Mouse (Mus musculus): ENCODE data around the gene Pdgfra. TPM values are rescaled to one million over a fixed set of nuclear protein-coding genes. Genes with fewer than 3 reads are reported as not detected.

Pdgfra gene
- polyA plus RNA-seq, 1 experiment from 2014 or later: 18.2 TPM

GRCm38 (mm10) chr5:75214520-75214919, 62.4 kb downstream of the Pdgfra start:
- H3K4me3 ChIP-seq (ENCODE audit: low read depth, low read length): no peak overlapping the region
- DNase-seq (ENCODE audit: low spot score, missing footprints) (no peak), ATAC-seq (ENCODE audit: low FRiP score) (no peak)
- H3K9ac ChIP-seq (ENCODE audit: low read length): no peak overlapping the region
- H3K4me2 ChIP-seq: no peak overlapping the region
- no peaks in the 10 kb centered on the region for H3K4me1 ChIP-seq (ENCODE audit: control insufficient read depth, insufficient read depth, low read length)
- H3K27me3 ChIP-seq (ENCODE audit: control insufficient read depth, insufficient read depth, low read length): no peaks in the 10 kb centered on the region; the same call in 1 of the 2 replicates
- WGBS: 59% methylated on average over 6 of the region's 6 CpGs
- H3K36me3 ChIP-seq (ENCODE audit: control insufficient read depth, insufficient read depth, low read length): no peaks in the 10 kb centered on the region
- no peak overlapping the region for H3K27ac ChIP-seq (ENCODE audit: low read depth, low read length)
- no peaks in the 10 kb centered on the region for H3K9me3 ChIP-seq (ENCODE audit: control insufficient read depth, low read length)

- Histone ChIP-seq H3K4me3 (ENCODE audit: low read depth, low read length) (no peak overlapping the region), H3K9ac (ENCODE audit: low read length) (no peak overlapping the region), H3K27me3 (ENCODE audit: control insufficient read depth, insufficient read depth, low read length) (no peaks in the 10 kb centered on the region; the same call in 1 of the 2 replicates), H3K27ac (ENCODE audit: low read depth, low read length) (no peak overlapping the region), H3K4me1 (ENCODE audit: control insufficient read depth, insufficient read depth, low read length) (no peaks in the 10 kb centered on the region), H3K36me3 (ENCODE audit: control insufficient read depth, insufficient read depth, low read length) (no peaks in the 10 kb centered on the region), H3K9me3 (ENCODE audit: control insufficient read depth, low read length) (no peaks in the 10 kb centered on the region), H3K4me2 (no peak overlapping the region)
- WGBS: 72% methylated on average over 7 of the region's 7 CpGs
- no peak for ATAC-seq (ENCODE audit: low FRiP score)
- no peak for DNase-seq (ENCODE audit: low spot score, missing footprints)
Observed at GRCm38 (mm10) chr5:75214929-75215328, 62.8 kb downstream of the Pdgfra start.

- DNase-seq (ENCODE audit: low spot score, missing footprints) (no peak), ATAC-seq (ENCODE audit: low FRiP score) (no peak)
- H3K27me3 ChIP-seq (ENCODE audit: control insufficient read depth, insufficient read depth, low read length): no peaks in the 10 kb centered on the region; the same call in 1 of the 2 replicates
- H3K9me3 ChIP-seq (ENCODE audit: control insufficient read depth, low read length): no peaks in the 10 kb centered on the region
- 71% methylated on average over 7 of the region's 7 CpGs for WGBS
- no peaks in the 10 kb centered on the region for H3K4me1 ChIP-seq (ENCODE audit: control insufficient read depth, insufficient read depth, low read length)
- H3K9ac ChIP-seq (ENCODE audit: low read length): no peak overlapping the region
- H3K4me3 ChIP-seq (ENCODE audit: low read depth, low read length): no peak overlapping the region
- H3K4me2 ChIP-seq: no peak overlapping the region
- H3K27ac ChIP-seq (ENCODE audit: low read depth, low read length): no peak overlapping the region
- H3K36me3 ChIP-seq (ENCODE audit: control insufficient read depth, insufficient read depth, low read length): no peaks in the 10 kb centered on the region
Observed at GRCm38 (mm10) chr5:75215678-75216256, 63.7 kb downstream of the Pdgfra start.

GRCm38 (mm10) chr5:75221610-75222009, 69.5 kb downstream of the Pdgfra start:
- no peaks in the 10 kb centered on the region for H3K36me3 ChIP-seq (ENCODE audit: control insufficient read depth, insufficient read depth, low read length)
- no peak overlapping the region for H3K4me2 ChIP-seq
- H3K27ac ChIP-seq (ENCODE audit: low read depth, low read length): no peak overlapping the region
- no peaks in the 10 kb centered on the region for H3K9me3 ChIP-seq (ENCODE audit: control insufficient read depth, low read length)
- no peaks in the 10 kb centered on the region; the same call in 1 of the 2 replicates for H3K27me3 ChIP-seq (ENCODE audit: control insufficient read depth, insufficient read depth, low read length)
- H3K9ac ChIP-seq (ENCODE audit: low read length): no peak overlapping the region
- H3K4me1 ChIP-seq (ENCODE audit: control insufficient read depth, insufficient read depth, low read length): peaks cover 17% of the 10 kb centered on the region
- no peak overlapping the region for H3K4me3 ChIP-seq (ENCODE audit: low read depth, low read length)
- no peak for DNase-seq (ENCODE audit: low spot score, missing footprints)
- no peak for ATAC-seq (ENCODE audit: low FRiP score)
- WGBS: 82% methylated on average over 10 of the region's 10 CpGs

- H3K9ac ChIP-seq (ENCODE audit: low read length): no peak overlapping the region
- no peaks in the 10 kb centered on the region for H3K9me3 ChIP-seq (ENCODE audit: control insufficient read depth, low read length)
- DNase-seq (ENCODE audit: low spot score, missing footprints) (peak; percentile 87), ATAC-seq (ENCODE audit: low FRiP score) (peak; percentile 92)
- H3K27me3 ChIP-seq (ENCODE audit: control insufficient read depth, insufficient read depth, low read length): no peaks in the 10 kb centered on the region; the same call in 1 of the 2 replicates
- H3K4me3 ChIP-seq (ENCODE audit: low read depth, low read length): no peak overlapping the region
- peaks cover 17% of the 10 kb centered on the region for H3K4me1 ChIP-seq (ENCODE audit: control insufficient read depth, insufficient read depth, low read length)
- H3K4me2 ChIP-seq: no peak overlapping the region
- 57% methylated on average over 10 of the region's 10 CpGs for WGBS
- H3K27ac ChIP-seq (ENCODE audit: low read depth, low read length): no peak overlapping the region
- H3K36me3 ChIP-seq (ENCODE audit: control insufficient read depth, insufficient read depth, low read length): no peaks in the 10 kb centered on the region
Observed at GRCm38 (mm10) chr5:75222491-75223265, 70.6 kb downstream of the Pdgfra start.

GRCm38 (mm10) chr5:75238363-75238762, 86.3 kb downstream of the Pdgfra start:
- Histone ChIP-seq H3K9ac (ENCODE audit: low read length) (no peak overlapping the region), H3K4me2 (no peak overlapping the region), H3K4me1 (ENCODE audit: control insufficient read depth, insufficient read depth, low read length) (no peaks in the 10 kb centered on the region), H3K27me3 (ENCODE audit: control insufficient read depth, insufficient read depth, low read length) (no peaks in the 10 kb centered on the region), H3K36me3 (ENCODE audit: control insufficient read depth, insufficient read depth, low read length) (no peaks in the 10 kb centered on the region), H3K9me3 (ENCODE audit: control insufficient read depth, low read length) (no peaks in the 10 kb centered on the region), H3K4me3 (ENCODE audit: low read depth, low read length) (no peak overlapping the region), H3K27ac (ENCODE audit: low read depth, low read length) (no peak overlapping the region)
- WGBS: 48% methylated on average over 2 of the region's 2 CpGs
- ATAC-seq (ENCODE audit: low FRiP score) (no peak), DNase-seq (ENCODE audit: low spot score, missing footprints) (no peak)

GRCm38 (mm10) chr5:75238928-75239777, 87.1 kb downstream of the Pdgfra start:
- no peaks in the 10 kb centered on the region for H3K4me1 ChIP-seq (ENCODE audit: control insufficient read depth, insufficient read depth, low read length)
- ATAC-seq (ENCODE audit: low FRiP score) (no peak), DNase-seq (ENCODE audit: low spot score, missing footprints) (no peak)
- H3K4me2 ChIP-seq: no peak overlapping the region
- no peak overlapping the region for H3K4me3 ChIP-seq (ENCODE audit: low read depth, low read length)
- no peak overlapping the region for H3K27ac ChIP-seq (ENCODE audit: low read depth, low read length)
- H3K9me3 ChIP-seq (ENCODE audit: control insufficient read depth, low read length): no peaks in the 10 kb centered on the region
- no peaks in the 10 kb centered on the region for H3K36me3 ChIP-seq (ENCODE audit: control insufficient read depth, insufficient read depth, low read length)
- H3K9ac ChIP-seq (ENCODE audit: low read length): no peak overlapping the region
- H3K27me3 ChIP-seq (ENCODE audit: control insufficient read depth, insufficient read depth, low read length): no peaks in the 10 kb centered on the region
- 82% methylated on average over 15 of the region's 15 CpGs for WGBS

- Histone ChIP-seq H3K4me1 (ENCODE audit: control insufficient read depth, insufficient read depth, low read length) (no peaks in the 10 kb centered on the region), H3K27me3 (ENCODE audit: control insufficient read depth, insufficient read depth, low read length) (no peaks in the 10 kb centered on the region), H3K4me3 (ENCODE audit: low read depth, low read length) (no peak overlapping the region), H3K27ac (ENCODE audit: low read depth, low read length) (no peak overlapping the region), H3K9ac (ENCODE audit: low read length) (no peak overlapping the region), H3K36me3 (ENCODE audit: control insufficient read depth, insufficient read depth, low read length) (no peaks in the 10 kb centered on the region), H3K4me2 (no peak overlapping the region), H3K9me3 (ENCODE audit: control insufficient read depth, low read length) (no peaks in the 10 kb centered on the region)
- 84% methylated on average over 25 of the region's 25 CpGs for WGBS
- DNase-seq (ENCODE audit: low spot score, missing footprints) (no peak), ATAC-seq (ENCODE audit: low FRiP score) (no peak)
Observed at GRCm38 (mm10) chr5:75247070-75247740, 95.1 kb downstream of the Pdgfra start.

All from midbrain, embryonic 11.5 days (tissue).